Comparison of ENCODE assay signal across 20 mouse cellular contexts in the genomic region with DNA sequence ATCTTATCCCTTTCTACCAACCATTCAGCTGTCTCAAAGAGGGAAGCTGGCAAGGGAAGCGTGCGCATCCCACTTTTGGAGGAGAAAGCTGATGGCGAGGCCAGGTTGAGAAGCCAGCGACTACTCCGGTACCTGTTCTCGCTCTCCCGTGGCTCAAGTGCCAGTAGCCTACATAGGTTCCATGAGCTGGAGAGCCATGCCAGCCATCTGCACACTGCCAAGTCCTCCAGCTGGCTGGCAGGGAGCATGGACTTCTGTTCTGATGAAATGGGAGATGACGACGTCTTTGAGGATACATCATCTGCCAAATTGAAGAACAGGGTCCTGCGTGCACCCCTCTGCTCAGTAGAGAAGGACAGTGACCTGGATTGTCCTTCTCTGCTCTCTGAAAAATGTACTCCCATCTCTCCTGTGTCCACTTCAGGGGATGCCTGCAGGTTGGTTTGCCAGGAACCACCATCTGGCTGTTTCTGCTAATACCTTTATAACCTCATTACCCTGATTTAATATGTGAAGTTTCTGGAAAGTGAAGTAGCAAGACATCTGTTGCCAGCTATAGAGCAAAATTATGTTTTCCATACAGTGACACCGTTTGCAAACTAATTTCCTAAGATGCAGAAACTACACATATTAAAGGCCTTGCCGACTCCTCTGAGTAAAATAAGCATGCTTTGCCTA. TPM values are rescaled to one million over a fixed set of nuclear protein-coding genes. Genes with fewer than 3 reads are reported as not detected.
DNase-seq lines count a peak whose midpoint lies in the region; ATAC-seq lines count a peak whose summit lies in the region.
"Had no signal": no experiment of that assay in that cellular context is flagged by ENCODE, and none has a peak within 500 bp of the region (broad histone marks: within the 10 kb centered on the region; RNA-seq: fewer than 3 reads in every experiment).

No protein-coding gene starts in this region.

- H3K4me2 ChIP-seq in hindbrain, embryonic 16.5 days (ENCODE audit: low read length) = no peak overlapping the region
- H3K4me2 ChIP-seq in hindbrain, embryonic 12.5 days (replicated peaks) = no peak overlapping the region
- H3K4me2 ChIP-seq: kidney, embryonic 15.5 days; limb, embryonic 15.5 days; liver, embryonic 15.5 days; neural tube, embryonic 15.5 days had no signal

- H3K27me3 ChIP-seq in hindbrain, embryonic 16.5 days (replicated peaks; ENCODE audit: control insufficient read depth, insufficient read depth, low read length) = no peaks in the 10 kb centered on the region
- H3K27me3 ChIP-seq in hindbrain, embryonic 12.5 days = no peaks in the 10 kb centered on the region
- H3K27me3 ChIP-seq: kidney, embryonic 15.5 days; limb, embryonic 15.5 days; liver, embryonic 15.5 days; neural tube, embryonic 15.5 days had no signal

- H3K4me1 ChIP-seq in hindbrain, embryonic 16.5 days (ENCODE audit: control insufficient read depth, insufficient read depth, low read depth, low read length) = peaks cover 7% of the 10 kb centered on the region
- H3K4me1 ChIP-seq in hindbrain, embryonic 12.5 days = peaks cover 40% of the 10 kb centered on the region
- H3K4me1 ChIP-seq: kidney, embryonic 15.5 days; limb, embryonic 15.5 days had no signal

- no peaks in the 10 kb centered on the region for H3K9me3 ChIP-seq in hindbrain, embryonic 16.5 days (ENCODE audit: control insufficient read depth, low read length)
- no peaks in the 10 kb centered on the region for H3K9me3 ChIP-seq in hindbrain, embryonic 12.5 days (replicated peaks)
- H3K9me3 ChIP-seq: hindbrain, embryonic 10.5 days; kidney, embryonic 15.5 days; limb, embryonic 15.5 days; liver, embryonic 15.5 days; neural tube, embryonic 15.5 days had no signal

- peak; percentile 41; the same call in 1 of the 2 replicates for ATAC-seq in hindbrain, embryonic 16.5 days
- ATAC-seq in hindbrain, embryonic 12.5 days (ENCODE audit: low FRiP score) = no peak
- ATAC-seq in cerebellum, adult (ENCODE audit: insufficient number of reproducible peaks, low FRiP score, low TSS enrichment) = peak; percentile 87
- ATAC-seq in erythroblast, adult 5-6 weeks (replicated peaks; ENCODE audit: low FRiP score, poor library complexity, severe bottlenecking) = no peak
- ATAC-seq: intestine, embryonic 16.5 days had no signal

- DNase-seq in cerebellum, adult 18-20 months = peak; percentile 84 to 85
- peak; percentile 87 to 89 for DNase-seq in cerebellum, postnatal 25 days
- DNase-seq in left cerebral cortex, postnatal 25 days (ENCODE audit: low spot score in 2 of 2) = no peak
- DNase-seq: embryo, embryonic 11 days; gastrocnemius, postnatal 25 days; lung, postnatal 10 days; midbrain, embryonic 14.5 days; right cerebral cortex, postnatal 14 days; spleen, adult 18-20 months; thymus, adult 18-20 months had no signal

- WGBS in hindbrain, embryonic 16.5 days = 80% methylated on average over 12 of the region's 12 CpGs
- 94% methylated on average over 12 of the region's 12 CpGs for WGBS in hindbrain, embryonic 12.5 days

- H3K9ac ChIP-seq in hindbrain, embryonic 16.5 days (ENCODE audit: low read depth, low read length) = no peak overlapping the region
- no peak overlapping the region for H3K9ac ChIP-seq in hindbrain, embryonic 12.5 days
- H3K9ac ChIP-seq: kidney, embryonic 15.5 days; limb, embryonic 15.5 days; liver, embryonic 15.5 days; neural tube, embryonic 15.5 days had no signal

- intact Hi-C loops in left cerebral cortex, postnatal 25 days (cut with DNase I) = no loop called here

- no peak overlapping the region for H3K4me3 ChIP-seq in hindbrain, embryonic 16.5 days (ENCODE audit: low read length)
- H3K4me3 ChIP-seq in hindbrain, embryonic 12.5 days = no peak overlapping the region
- H3K4me3 ChIP-seq: hindbrain, embryonic 10.5 days; kidney, embryonic 15.5 days; limb, embryonic 15.5 days; liver, embryonic 15.5 days; neural tube, embryonic 15.5 days had no signal

- H3K27ac ChIP-seq in hindbrain, embryonic 16.5 days (ENCODE audit: low read depth, low read length) = no peak overlapping the region
- H3K27ac ChIP-seq in hindbrain, embryonic 12.5 days = no peak overlapping the region
- H3K27ac ChIP-seq: kidney, embryonic 15.5 days; limb, embryonic 15.5 days; liver, embryonic 15.5 days; neural tube, embryonic 15.5 days had no signal

- H3K36me3 ChIP-seq in hindbrain, embryonic 16.5 days (ENCODE audit: control insufficient read depth, insufficient read depth, low read length) = peaks cover 8% of the 10 kb centered on the region
- H3K36me3 ChIP-seq in hindbrain, embryonic 12.5 days = peaks cover 23% of the 10 kb centered on the region; the same call in 1 of the 2 replicates

RNA-seq across cellular contexts. Expression of gene Alox5, which starts 59.1 kb away (rescaled TPM):
- 0.65 and 0.94 TPM in 2 replicates for polyA plus RNA-seq in hindbrain, embryonic 16.5 days (2015; fragmentation: Nextera tagmentation; extraction: Ambion mirVana)
- 1.0 and 1.2 TPM in 2 replicates for polyA plus RNA-seq in hindbrain, embryonic 12.5 days (2016; fragmentation: Nextera tagmentation; extraction: Ambion mirVana)
- 1 to 10 TPM; 1.1 to 3.1 TPM for total RNA-seq in left cerebral cortex, postnatal 25 days (2021)
- 29.6 and 33.4 TPM in 2 replicates for total RNA-seq in erythroblast, adult 5-6 weeks (2015; ENCODE audit: low replicate concordance)
- total RNA-seq in erythroblast, adult 5-6 weeks (2017; ENCODE audit: low replicate concordance) = 16.6 and 19.0 TPM in 2 replicates

Comparison
In these comparisons a context has a peak if more than half of its experiments do, and no peak if none do; other contexts are left out.
1. ATAC-seq: peak in hindbrain, embryonic 16.5 days (single experiment) and cerebellum, adult (single experiment); none in hindbrain, embryonic 12.5 days (single experiment) and erythroblast, adult 5-6 weeks (single experiment).
2. DNase-seq: peak in cerebellum, adult 18-20 months (2 of 2) and cerebellum, postnatal 25 days (2 of 2); none in left cerebral cortex, postnatal 25 days (0 of 2).
3. RNA of gene Alox5, which starts 59.1 kb away (total RNA-seq): 16.6 to 33.4 TPM in erythroblast, adult 5-6 weeks; 1.1 to 3.1 TPM in left cerebral cortex, postnatal 25 days; every median in the first group is over 4 times any median in the second.